Mouse (Mus musculus): ENCODE data around the gene Naa10. TPM values are rescaled to one million over a fixed set of nuclear protein-coding genes. Genes with fewer than 3 reads are reported as not detected.

Naa10 gene
- polyA plus RNA-seq, 1 experiment, result 34.5 TPM

DNA sequence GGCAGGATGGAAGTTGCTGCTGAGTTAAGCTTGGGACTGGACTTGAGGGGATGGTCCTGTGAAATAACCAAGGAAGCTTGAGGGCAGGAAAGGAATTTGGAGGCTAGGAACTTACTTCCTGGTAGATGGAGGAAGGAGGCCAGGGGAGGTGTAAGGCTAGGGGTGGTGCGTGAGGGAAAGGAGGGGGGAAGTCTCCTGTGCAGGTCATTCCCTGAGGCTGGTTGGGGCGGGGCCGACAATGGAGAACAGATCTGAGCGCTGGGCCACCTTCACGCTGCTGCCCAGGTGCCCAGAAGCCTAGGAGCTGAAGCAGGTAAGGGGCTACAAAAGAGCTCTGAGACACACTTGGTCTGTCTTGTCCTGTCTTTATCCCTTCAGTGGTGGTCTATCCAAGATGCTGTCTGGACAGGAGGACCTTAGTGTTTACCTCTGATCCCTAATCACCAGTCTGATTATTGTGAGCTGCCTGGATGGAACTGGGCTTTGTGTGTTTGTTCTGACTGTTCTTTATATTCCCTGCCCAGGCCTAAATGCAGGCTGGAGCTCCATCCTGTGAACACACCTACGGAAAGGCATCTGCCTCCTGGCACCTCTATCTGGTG lies 30.1 kb downstream of the Naa10 start, which contains the start of gene Avpr2:
Avpr2 (plus strand) TSS at position 552 of the 602 bp plus-strand sequence.
- Histone ChIP-seq H3K4me3 (ENCODE audit: insufficient read depth, low read length) (no peak within 1 kb of the TSS), H3K27ac (ENCODE audit: insufficient read depth, low read depth, low read length) (no peak within 1 kb of the TSS), H3K4me1 (ENCODE audit: control insufficient read depth, insufficient read depth, low read length) (no peaks in the 10 kb centered on the region)
- TF ChIP-seq CTCF (IDR thresholded peaks at IDR 0.05; ENCODE audit: low read depth, low read length), result no peak
- no peak for TF ChIP-seq POLR2A (IDR thresholded peaks at IDR 0.05; ENCODE audit: borderline replicate concordance, low read depth, low read length)

DNA sequence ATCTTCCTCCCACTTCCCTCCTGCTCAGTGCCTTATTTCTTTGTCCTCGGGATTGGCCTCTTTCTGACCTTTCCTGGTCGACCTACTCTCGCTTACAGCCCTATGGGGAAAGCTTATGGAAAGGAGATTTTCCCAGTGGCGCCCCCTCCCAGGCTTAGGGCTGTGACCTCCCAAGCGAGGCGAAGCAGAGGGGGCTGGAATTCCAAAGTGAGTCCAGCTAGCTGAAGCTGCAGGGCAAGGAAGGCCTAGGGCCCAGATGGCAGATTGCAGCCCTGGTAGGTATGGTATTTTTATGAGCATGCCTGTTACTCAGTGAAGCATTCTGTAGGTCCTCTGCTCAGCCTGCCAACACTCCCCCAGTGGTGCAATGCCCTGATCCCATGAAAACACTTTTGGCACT lies 40.3 kb downstream of the Naa10 start:
- H3K4me3 ChIP-seq (ENCODE audit: insufficient read depth, low read length), result no peak overlapping the region
- no peak overlapping the region for H3K27ac ChIP-seq (ENCODE audit: insufficient read depth, low read depth, low read length)
- no peak for TF ChIP-seq CTCF (IDR thresholded peaks at IDR 0.05; ENCODE audit: low read depth, low read length)
- TF ChIP-seq POLR2A (IDR thresholded peaks at IDR 0.05; ENCODE audit: borderline replicate concordance, low read depth, low read length), result no peak
- H3K4me1 ChIP-seq (ENCODE audit: control insufficient read depth, insufficient read depth, low read length), result no peaks in the 10 kb centered on the region

DNA sequence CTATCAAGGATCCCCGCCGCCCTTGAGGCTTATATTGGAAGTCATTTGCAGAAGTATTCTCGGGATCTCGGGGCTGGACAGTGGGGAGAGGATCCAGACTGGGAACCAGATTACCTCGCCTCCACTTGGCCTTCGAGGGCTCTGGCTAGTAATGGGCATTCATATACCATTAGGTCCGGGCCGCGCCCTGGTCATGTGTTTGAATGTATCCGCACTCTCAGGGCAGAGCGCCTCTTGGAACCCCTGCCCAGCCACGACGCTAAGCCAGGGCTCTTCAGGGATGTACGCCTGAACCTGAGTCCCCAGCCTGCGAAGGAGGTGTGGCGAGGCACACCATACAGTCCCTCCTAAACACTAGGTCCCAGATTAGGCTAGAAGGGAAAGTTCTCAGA lies 40.7 kb downstream of the Naa10 start:
- Histone ChIP-seq H3K4me3 (ENCODE audit: insufficient read depth, low read length) (peak overlapping the region; percentile 58), H3K27ac (ENCODE audit: insufficient read depth, low read depth, low read length) (no peak overlapping the region), H3K4me1 (ENCODE audit: control insufficient read depth, insufficient read depth, low read length) (no peaks in the 10 kb centered on the region)
- TF ChIP-seq POLR2A (IDR thresholded peaks at IDR 0.05; ENCODE audit: borderline replicate concordance, low read depth, low read length) (no peak), CTCF (IDR thresholded peaks at IDR 0.05; ENCODE audit: low read depth, low read length) (no peak)

DNA sequence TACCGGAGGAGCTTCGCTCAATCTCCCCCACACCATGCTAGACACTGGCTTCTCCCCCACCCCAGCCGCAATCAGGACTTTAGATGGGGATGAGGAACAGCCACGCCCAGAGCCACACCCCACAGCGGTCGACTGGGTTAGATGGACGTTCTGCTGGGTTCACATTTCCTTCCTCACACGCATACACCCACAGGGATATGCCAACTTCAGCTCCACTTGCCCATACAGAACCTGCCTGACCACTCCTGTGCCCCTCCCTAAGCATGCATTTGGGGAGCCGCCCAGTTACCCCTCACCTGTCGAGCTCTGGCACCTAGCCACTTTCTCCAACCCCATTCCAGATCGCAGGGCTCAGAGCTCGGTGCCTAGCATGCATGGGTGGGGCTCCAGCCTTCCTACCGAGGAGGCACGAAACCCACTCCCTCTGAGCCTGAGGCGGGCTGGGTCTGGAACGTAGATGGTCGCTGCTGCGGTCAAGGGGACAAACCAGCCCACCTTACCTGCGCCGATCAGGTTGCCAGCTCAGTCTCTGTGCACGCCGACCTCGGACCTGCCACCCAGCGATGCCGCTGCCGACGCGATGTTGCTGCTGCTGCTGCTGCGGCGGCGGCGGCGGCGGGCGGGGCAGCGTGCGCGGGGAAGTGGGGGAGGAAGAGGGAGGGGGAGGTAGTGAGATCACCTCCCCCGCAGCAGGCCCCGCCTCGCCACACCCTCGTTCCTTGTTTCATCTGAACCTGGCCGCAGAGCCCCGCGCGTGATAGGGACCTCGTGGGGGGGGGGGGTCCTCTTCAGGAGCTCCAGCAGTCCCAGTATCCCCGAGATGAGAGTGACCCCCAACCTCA lies 41.3 kb downstream of the Naa10 start:
- Histone ChIP-seq H3K4me1 (ENCODE audit: control insufficient read depth, insufficient read depth, low read length) (no peaks in the 10 kb centered on the region), H3K27ac (ENCODE audit: insufficient read depth, low read depth, low read length) (no peak overlapping the region), H3K4me3 (ENCODE audit: insufficient read depth, low read length) (peak overlapping the region; percentile 58)
- no peak for TF ChIP-seq CTCF (IDR thresholded peaks at IDR 0.05; ENCODE audit: low read depth, low read length)

DNA sequence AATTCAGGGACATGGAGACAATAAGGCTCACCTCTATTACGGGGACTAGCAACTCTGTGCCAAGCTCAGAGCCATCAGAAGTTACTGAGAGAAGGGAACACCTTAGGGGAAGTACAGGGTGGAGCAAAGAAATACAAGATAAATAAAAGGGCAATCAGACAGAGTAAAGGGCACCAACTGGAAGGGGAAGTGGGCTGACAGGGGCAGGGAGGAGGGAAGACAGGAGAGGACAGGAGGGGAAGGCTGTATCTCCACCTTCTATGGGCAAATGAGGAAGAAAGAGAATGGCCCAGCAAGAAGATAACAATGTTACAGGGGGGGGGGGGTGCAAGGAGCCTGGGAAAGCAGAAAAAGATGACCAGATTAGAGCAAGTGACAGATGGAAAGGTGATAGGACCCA lies 44.7 kb downstream of the Naa10 start:
- Histone ChIP-seq H3K4me1 (ENCODE audit: control insufficient read depth, insufficient read depth, low read length) (no peaks in the 10 kb centered on the region), H3K27ac (ENCODE audit: insufficient read depth, low read depth, low read length) (no peak overlapping the region), H3K4me3 (ENCODE audit: insufficient read depth, low read length) (no peak overlapping the region)
- TF ChIP-seq CTCF (IDR thresholded peaks at IDR 0.05; ENCODE audit: low read depth, low read length), result no peak
- no peak for TF ChIP-seq POLR2A (IDR thresholded peaks at IDR 0.05; ENCODE audit: borderline replicate concordance, low read depth, low read length)

DNA sequence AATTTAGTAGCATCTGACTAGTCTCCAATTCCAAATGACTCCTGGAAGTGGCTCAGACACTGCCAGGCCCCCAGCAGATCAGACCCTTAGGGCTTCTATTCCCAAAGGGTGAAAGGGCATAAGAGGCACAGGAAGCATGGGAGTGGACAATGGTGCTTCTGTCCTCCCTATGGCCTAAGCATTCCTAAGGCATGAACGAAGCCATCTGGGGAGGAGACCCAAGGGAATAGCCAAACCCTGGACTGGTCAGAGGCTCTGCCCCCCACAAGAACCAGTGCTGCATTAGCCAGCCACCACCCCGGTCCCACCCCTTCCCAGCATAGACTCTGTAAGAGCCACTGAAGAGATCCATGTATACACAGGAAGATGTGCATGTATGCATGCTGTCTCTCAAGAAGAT lies 45.9 kb downstream of the Naa10 start:
- no peak overlapping the region for H3K27ac ChIP-seq (ENCODE audit: insufficient read depth, low read depth, low read length)
- no peak overlapping the region for H3K4me3 ChIP-seq (ENCODE audit: insufficient read depth, low read length)
- TF ChIP-seq CTCF (IDR thresholded peaks at IDR 0.05; ENCODE audit: low read depth, low read length) (no peak), POLR2A (IDR thresholded peaks at IDR 0.05; ENCODE audit: borderline replicate concordance, low read depth, low read length) (no peak)
- no peaks in the 10 kb centered on the region for H3K4me1 ChIP-seq (ENCODE audit: control insufficient read depth, insufficient read depth, low read length)

DNA sequence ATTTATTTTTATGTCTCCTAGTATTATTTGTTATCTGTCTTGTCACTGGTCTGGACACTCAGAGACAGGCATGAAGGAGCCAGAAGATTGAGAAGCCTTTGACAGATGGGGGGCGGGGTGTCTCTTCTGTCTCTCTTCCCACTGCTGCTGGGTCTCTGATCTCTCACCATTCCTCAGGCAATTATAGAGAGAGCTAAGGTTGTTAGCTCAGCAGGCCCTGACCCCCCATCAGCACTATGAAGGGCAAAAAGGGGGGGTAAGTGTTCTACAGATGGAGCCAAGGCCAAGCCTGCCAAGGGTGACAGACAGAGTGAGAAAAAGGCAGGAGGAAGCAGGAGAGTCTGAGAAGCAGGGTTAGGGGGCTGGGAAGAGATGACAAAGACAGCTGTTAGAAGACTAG lies 49.8 kb downstream of the Naa10 start:
- no peak for TF ChIP-seq POLR2A (IDR thresholded peaks at IDR 0.05; ENCODE audit: borderline replicate concordance, low read depth, low read length)
- no peak for TF ChIP-seq CTCF (IDR thresholded peaks at IDR 0.05; ENCODE audit: low read depth, low read length)
- H3K4me3 ChIP-seq (ENCODE audit: insufficient read depth, low read length), result no peak overlapping the region
- H3K27ac ChIP-seq (ENCODE audit: insufficient read depth, low read depth, low read length), result no peak overlapping the region
- no peaks in the 10 kb centered on the region for H3K4me1 ChIP-seq (ENCODE audit: control insufficient read depth, insufficient read depth, low read length)

DNA sequence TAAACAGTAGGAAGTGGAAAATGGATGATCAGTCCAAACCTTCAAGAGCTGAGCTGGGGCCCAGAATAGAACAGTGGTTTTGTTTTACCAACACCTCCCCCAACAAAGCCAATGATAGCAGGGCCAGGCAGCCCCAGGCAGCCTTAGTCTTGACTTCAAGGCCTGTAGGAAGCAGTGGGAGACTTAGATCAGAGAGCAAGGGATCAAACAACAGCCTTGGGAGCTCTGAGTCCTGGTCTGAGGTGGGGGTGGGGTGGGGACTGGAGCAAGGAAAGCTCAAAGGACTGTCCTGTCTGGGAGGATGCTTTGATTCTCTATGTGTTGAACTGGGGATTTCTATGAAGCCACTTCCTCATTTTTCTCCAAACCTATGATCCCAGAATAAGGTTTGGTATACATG lies 50.3 kb downstream of the Naa10 start:
- Histone ChIP-seq H3K27ac (ENCODE audit: insufficient read depth, low read depth, low read length) (no peak overlapping the region), H3K4me3 (ENCODE audit: insufficient read depth, low read length) (no peak overlapping the region)
- TF ChIP-seq CTCF (IDR thresholded peaks at IDR 0.05; ENCODE audit: low read depth, low read length) (no peak), POLR2A (IDR thresholded peaks at IDR 0.05; ENCODE audit: borderline replicate concordance, low read depth, low read length) (no peak)

DNA sequence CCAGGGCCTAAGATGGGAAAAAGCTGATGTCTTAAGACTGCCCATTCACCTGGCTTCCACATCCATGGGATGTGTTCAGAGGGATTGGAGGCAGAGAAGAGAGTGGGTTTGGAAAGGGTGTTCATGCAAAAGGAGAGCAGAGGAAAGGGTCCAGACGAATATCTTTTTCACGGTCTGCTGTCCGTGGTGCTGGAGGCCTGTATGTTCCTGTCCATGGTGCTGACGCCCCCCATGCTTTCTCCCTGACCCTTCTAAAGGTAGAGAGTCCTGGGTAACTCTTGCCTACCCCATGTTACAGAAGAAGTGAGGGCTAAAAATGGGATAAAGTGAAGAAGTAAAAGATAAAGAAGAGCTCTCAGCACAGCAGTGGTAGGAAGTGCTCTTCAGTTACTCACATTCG lies 52.4 kb downstream of the Naa10 start:
- H3K27ac ChIP-seq (ENCODE audit: insufficient read depth, low read depth, low read length), result no peak overlapping the region
- TF ChIP-seq POLR2A (IDR thresholded peaks at IDR 0.05; ENCODE audit: borderline replicate concordance, low read depth, low read length) (no peak), CTCF (IDR thresholded peaks at IDR 0.05; ENCODE audit: low read depth, low read length) (no peak)
- H3K4me3 ChIP-seq (ENCODE audit: insufficient read depth, low read length), result no peak overlapping the region
- no peaks in the 10 kb centered on the region for H3K4me1 ChIP-seq (ENCODE audit: control insufficient read depth, insufficient read depth, low read length)

More for the DNA sequence above, 50.3 kb downstream of the Naa10 start:
- no peaks in the 10 kb centered on the region for H3K4me1 ChIP-seq (ENCODE audit: control insufficient read depth, insufficient read depth, low read length)

DNA sequence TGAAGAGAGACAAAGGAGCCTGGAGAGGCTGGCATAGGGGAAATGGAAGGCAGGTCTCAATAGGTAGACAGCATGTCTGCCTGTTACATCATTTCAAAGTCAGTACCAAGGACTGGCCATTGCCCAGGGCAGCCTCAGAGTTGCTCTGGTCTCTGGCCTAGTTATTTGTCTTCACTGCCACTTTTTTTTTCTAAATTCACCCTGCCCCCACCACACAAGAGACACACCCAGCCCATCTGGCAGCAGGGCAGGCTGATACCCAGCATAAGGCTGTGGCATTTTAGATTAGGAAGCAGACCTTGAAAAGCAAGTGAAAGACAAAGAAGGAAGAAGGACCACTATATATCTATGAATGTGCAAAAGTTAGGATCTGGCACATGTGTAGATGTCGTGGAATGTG lies 53.9 kb downstream of the Naa10 start:
- no peak overlapping the region for H3K27ac ChIP-seq (ENCODE audit: insufficient read depth, low read depth, low read length)
- H3K4me3 ChIP-seq (ENCODE audit: insufficient read depth, low read length), result no peak overlapping the region
- H3K4me1 ChIP-seq (ENCODE audit: control insufficient read depth, insufficient read depth, low read length), result no peaks in the 10 kb centered on the region
- no peak for TF ChIP-seq CTCF (IDR thresholded peaks at IDR 0.05; ENCODE audit: low read depth, low read length)
- TF ChIP-seq POLR2A (IDR thresholded peaks at IDR 0.05; ENCODE audit: borderline replicate concordance, low read depth, low read length), result no peak
